Mouse (Mus musculus) stomach, postnatal 0 days (tissue): Measurements from ENCODE around the gene Angptl1.

Source experiments
- CTCF ChIP-seq: IDR thresholded peaks from 2 replicates; pipeline ENCODE4 v1.5.1; 2016; ENCODE audit warnings: antibody characterized with exemption, low read depth, mild to moderate bottlenecking, moderate library complexity
- EP300 ChIP-seq: optimal IDR thresholded peaks from 2 replicates; pipeline ENCODE3; 2016; ENCODE audit warnings: antibody characterized with exemption

DNA sequence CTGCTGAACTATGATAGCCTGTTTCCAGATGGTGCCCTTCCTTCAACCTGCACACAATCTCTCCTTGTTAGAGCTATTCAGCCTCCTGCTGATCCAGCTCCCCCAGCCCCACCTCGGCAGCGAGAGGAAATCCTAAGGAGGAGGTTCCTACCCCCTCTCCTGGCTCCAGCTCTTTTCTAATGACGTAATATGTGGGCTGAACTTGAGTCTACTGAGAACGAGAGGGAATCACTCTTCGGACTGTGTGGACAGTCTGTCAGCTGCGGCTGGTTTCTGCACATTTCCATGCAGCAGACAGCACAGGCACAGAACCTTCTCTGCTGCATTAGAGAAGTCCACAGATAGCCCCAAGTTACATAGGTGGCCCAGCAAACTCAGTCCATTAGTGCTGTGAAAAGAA, 333 bp downstream of the Angptl1 start:
- TF ChIP-seq CTCF (no peak; the same call in 1 of the 2 replicates), EP300 (no peak)
